Mouse (Mus musculus) bone marrow macrophage, adult 2 months (primary cell): ENCODE measurements around the gene Golph3.

Source experiments
- CTCF ChIP-seq: IDR thresholded peaks from 2 replicates; pipeline ENCODE4 v1.5.1; 2012; ENCODE audit warnings: low read depth, mild to moderate bottlenecking, low read length, moderate library complexity
- POLR2A ChIP-seq: IDR thresholded peaks from 2 replicates; pipeline ENCODE4 v1.6.1; 2012; ENCODE audit warnings: mild to moderate bottlenecking, low read depth, low read length, borderline replicate concordance

- no peak for TF ChIP-seq CTCF
- TF ChIP-seq POLR2A: no peak
Observed at GRCm38 (mm10) chr15:12313255-12313654, 8.0 kb upstream of the Golph3 start.
